Mouse (Mus musculus) retina, adult 2 months (tissue): ENCODE measurements around the gene Dpep2nb.
"Not testable (repeated sequence)": the region's sequence is repeated elsewhere in the genome, so short reads cannot be mapped to it uniquely, and the experiment has no call there.

Experiments
- DNase-seq: peaks from one replicate; pipeline ENCODE4 v3.0.0-alpha.2; 2012; ENCODE audit warnings: low read depth, low spot score

The Dpep2nb gene

DNA sequence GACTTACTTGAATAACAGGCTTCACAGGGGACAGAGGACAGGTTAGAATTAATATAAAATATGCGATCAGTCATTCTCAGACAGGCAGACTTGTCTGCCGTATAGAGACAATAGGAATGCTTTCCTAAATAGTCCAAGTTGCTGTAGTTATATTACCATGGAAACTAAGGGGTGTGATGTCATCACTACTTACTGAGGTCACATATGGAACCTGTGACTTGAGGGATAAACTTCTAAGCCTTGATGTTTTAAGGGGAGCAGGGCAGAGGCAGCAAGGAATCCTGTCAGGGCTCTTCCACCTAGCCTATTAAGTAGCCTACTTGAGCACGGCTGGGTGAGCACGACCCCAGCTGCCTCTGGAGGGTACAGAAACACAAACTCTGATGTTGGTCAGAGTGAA is at the start of gene Dpep2nb:
Dpep2nb (minus strand) TSS at position 101 of the 400 bp plus-strand sequence.
- DNase-seq: no peak

DNA sequence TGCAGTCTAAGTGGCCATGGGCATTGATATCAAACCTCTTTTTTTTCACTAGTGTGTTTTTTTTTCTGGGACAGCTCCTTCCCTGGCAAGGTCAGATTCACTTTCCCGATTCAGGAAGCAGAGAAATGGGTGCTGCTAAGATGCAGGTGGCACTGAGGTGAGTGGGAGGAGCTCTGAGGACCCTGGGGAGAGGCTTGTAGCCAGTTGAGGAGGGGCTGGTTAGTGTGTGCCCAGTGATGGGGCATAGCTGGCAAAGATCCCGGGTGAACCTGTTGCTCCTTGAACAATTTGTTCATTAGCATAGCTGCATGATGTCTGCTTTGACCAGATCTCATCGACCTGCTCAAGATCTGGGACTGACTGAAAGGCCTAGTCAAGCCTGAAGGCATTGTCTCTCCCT is 49.3 kb upstream of the Dpep2nb start:
- DNase-seq: no peak

DNA sequence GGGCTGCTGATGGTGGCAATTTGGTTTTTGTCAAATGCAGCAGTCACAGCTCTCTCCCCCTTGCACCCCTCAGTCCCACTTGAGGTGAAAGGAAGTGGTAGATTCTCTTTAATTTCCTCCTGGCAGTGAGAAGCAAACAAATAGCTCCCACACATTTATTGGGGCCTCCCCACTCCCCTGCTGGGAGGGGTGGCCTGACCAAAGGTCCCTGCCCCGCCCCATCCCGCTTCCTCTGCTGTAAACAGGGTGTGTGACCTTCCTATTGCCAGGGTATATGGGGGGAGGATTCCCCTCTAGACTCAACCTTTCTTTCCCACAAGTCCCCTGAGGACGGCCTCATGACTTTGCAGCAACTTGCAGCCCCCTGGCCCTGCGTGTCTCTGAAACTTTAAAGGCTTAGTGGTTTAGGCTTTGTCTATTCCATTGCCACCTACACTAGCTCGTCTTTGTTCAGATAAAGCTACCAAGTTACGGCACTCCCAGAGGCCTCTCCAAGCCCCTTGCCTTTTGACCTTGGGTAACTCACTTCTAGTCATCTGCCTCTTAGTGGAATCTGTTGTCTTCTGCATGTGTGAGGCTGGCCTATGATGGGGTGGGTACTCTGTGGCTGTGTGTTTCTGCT is 48.5 kb upstream of the Dpep2nb start:
- DNase-seq: no peak

DNA sequence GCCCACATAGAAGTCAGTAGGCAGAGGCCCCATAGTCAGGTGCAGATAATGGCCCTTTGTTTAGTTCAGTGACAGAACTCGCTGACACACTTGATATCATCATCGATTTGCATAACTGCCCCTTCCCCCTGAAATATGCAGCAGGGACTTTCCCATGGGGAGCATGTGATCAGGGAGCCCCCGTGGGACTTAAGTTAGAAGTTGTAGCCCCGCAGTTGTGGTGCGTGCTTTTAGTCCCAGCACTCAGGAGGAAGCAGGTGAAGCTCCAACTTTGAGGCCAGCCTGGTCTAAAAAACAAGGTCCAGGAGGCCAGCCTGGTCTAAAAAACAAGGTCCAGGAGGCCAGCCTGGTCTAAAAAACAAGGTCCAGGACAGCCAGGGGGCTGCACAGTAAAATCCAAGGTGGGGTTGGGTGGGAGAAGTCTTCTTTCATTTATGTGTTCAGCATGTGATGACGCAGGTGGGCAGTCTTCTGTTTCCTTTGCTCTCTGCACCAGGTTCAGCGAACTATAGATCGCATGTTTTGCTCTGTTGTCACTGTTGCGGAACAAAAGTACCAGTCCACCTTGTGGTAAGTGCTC is 46.8 kb upstream of the Dpep2nb start:
- DNase-seq: no peak

DNA sequence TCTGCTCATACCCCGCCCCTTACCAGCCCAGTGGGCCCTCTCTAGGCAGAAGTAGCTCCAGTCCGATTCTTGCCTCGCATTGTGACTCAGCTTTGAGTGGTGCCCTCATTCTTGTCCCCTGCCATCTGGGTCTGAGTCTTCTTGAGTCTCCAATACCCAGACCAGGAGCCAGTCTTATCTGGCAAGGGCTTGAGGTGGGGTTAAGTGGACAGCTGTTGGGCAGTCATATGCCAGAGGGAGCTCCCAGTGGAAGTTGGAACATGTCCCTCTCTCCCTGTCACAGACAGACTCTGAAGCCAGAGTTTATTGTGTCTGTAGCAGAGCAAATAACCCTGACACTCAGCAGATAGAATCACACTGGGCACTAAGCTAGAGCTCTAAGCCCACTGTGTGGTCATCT is 45.3 kb upstream of the Dpep2nb start:
- no peak for DNase-seq

DNA sequence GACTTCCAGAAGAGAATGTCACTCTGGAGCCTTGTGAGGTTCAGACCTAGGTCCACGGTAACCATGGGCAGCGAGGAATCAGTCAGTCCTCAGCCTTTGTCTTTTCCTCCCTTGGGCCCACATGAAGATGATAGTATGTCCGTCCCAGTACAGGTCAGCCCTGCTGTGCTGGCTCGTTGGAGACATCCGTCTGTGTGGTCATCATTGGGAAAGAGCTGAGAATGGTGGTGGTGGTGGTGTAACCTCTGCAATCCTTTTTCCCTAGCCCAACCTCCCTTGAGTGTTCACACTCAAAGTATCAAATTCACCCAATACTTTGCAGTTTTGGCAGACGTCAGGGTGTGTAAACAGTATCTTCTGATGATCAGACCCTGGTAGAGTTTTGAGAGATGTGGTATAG is 44.1 kb upstream of the Dpep2nb start:
- no peak for DNase-seq

DNA sequence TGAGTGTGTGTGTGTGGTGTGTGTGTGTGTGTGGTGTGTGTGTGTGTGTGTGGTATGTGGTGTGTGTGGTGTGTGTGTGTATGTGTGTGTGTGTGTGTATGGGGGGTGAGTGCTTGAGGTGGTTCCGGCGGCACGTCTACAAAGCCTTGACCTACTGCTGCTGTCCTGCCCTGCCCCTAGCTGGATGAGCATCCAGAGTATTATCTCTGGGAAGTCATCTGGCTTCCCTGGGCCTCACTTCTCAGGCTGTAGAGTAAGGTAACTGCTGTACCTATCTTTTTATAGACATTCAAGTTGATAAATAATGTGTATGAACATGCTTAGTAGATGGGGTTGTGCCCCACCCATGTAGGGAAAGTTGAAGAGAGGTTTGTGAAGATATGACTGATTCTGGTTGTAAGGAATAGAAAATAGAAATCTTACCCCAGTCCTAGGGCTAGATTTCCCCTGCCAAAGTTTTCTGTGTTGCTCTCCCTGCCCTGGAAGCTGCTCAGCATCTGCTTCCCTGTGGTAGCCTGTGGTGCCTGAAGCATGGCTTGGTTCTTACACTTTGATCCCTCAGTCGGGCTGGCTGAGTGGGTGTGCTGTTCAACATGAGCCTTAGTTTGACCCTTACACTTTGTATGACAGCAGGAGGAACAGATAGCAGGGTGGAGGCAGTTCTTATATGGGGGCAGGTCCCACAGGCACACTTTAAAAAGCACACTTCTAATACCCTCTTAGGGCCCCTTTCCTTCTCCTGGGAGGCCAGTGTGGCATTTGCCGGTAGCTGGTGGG is 42.3 kb upstream of the Dpep2nb start:
- DNase-seq: no peak

DNA sequence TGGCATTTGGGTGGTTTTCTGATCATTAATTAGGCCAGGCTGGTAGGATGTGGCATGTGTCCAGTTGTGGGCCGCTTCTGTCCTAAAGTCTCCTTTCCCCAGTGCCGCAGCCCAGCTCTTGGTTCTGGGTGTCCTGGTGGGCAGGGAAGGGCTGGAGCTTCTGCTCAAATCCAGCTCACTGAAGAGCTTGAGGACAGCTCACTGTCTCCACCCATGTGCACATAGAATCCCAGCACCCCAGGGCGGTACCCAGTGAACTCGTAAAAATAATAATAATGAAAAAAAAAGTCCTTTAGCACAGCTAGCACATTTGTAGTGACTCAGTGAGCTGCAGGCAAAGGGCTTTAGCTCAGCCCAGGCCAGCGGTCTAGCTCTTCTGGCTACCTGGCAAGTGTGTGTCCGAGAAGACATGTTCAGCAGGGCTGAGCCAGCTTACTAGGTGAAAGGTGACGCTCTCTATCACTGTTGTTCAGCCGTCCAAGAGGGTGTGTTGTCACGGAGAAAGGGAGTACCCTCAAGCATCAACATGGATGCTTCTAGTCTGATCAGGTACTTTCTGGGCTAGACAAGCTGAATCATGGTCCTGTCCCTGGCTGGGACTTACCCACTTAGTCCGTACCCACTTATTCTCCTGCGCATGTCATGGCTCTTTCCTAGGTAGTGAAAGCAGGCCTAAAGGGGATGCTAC is 41.2 kb upstream of the Dpep2nb start:
- DNase-seq: no peak

DNA sequence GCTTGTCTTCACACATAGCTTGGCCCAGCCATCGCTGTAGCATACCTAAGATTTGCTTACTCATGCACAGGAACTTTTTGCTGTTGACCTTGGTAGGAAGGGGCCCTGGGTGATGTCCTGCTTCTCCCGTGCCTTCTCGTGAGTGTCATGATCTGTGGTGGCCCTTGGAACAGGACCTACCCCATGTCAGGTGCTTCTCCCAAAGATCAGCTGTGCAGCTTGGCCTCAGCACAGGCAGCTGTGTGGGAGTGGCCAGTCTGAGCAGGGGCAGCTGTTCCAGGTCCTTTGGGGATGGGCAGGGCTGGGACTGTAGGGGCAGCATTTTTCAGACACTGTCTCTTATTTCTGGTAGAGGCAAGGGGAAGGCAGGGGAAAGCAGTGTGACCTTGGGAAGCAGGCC is 38.4 kb upstream of the Dpep2nb start:
- DNase-seq: no peak

DNA sequence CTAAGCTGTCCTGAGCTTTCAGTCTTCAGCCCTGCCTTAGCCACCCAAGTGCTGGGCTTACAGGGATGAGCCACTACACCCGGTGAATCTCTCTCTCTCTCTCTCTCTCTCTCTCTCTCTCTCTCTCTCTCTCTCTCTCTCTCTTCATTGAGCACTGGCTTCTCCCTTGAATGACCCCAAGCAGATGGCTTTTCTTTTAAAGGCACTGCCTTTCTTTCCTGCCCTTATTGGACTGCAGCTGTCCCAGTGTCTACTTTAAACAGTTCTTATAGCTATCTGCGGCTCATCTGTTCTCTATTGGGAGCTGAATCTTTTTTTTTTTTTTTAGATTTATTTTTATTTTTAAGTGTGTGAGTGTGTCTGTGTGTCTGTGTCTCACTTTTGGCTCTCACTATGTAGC is 37.3 kb upstream of the Dpep2nb start:
- no peak for DNase-seq

DNA sequence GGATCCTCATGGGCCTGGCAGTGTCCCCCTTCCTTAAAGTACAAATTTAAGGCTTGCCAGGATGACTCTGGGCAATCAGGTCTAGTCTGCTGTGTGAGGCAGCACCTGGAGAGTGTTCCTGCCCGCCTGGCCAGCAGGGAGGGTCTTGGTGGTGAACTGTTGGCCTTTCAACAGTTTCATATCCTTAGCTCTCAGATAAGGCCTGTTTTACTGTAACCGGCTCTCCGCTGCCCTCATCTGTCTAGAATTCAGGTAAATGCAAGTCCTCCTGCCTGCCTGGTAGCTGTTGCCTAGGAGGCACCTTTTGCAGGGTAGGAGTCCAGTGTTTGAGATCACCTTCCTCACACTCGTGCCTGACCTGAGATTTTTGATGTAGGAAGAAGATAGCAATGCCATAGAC is 34.4 kb upstream of the Dpep2nb start:
- no peak for DNase-seq

DNA sequence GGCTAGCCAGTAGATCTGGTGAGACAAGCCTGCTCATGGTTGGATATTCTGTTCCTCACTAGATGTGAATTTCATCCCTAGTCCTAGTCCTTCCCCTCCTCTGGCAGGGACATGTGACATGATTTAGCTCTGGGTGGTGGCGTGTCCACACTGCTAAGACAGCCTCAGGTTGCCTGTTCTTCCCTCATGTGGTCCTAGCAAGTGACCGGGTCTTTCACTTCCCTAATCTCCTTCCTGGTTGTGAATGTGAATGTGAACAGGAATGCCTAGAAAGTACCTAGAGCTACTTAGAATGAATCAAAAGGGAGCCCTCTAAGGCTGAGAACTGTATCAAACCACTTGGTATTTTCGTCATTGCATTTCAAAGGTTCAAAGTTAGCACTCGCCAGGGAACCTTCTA is 33.8 kb upstream of the Dpep2nb start:
- DNase-seq: no peak

DNA sequence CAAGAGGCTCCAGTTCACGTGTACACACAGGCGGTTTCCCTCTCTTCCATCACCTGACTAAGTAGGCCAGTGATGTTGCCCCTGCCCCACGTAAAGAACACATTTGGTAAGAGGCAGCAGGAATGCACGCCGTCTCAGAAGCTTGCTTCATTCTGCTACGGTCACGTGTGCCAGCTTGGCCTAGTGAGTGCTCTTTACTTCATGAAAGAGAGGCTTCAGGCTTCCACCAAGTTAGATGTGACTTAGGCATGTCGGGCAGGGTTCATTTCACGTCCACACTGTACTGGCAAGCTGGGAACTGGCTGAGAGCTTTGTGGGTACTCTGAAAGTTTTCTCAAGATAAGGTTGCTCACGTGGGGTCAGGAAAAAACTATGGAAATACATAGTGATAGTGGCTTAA is 32.9 kb upstream of the Dpep2nb start:
- DNase-seq: no peak

DNA sequence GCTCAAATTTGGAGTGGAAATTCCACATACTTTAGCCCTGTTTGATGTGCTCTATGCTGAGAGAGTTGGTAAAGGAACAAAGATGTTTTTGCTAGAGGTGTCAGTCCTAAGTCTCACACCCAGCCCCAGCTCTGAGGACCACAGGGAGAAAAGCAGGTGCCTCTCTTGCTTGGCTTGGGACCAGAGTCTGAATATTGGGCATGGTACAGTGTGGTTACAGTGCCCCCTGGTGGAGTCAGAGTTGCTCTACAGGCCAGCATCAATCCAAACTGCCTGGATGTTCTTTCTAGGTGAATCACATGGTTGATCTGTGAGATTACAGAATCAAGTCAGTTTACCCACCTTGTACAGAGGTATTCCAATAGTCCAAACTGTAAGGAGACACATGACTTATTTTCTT is 16.7 kb upstream of the Dpep2nb start:
- DNase-seq: peak; percentile 64

DNA sequence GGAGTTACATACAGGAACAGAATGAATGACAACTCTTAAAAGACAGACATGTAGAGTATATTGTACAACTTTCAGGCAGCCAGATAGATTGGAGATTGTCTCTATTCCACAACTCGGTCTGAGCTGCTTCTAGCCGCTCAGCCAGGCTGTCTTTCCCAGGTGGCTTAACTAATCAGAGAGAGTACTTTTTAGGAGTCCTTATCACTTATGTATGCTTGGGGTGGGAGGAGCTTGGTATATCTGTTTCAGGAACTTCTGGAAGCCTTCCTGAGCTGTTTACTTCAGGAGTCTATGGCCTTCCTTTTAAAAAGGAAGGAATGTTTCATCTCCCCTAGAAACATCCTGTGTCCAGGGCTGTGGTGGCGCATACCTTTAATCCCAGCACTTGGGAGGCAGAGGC is 12.3 kb upstream of the Dpep2nb start:
- DNase-seq: no peak

DNA sequence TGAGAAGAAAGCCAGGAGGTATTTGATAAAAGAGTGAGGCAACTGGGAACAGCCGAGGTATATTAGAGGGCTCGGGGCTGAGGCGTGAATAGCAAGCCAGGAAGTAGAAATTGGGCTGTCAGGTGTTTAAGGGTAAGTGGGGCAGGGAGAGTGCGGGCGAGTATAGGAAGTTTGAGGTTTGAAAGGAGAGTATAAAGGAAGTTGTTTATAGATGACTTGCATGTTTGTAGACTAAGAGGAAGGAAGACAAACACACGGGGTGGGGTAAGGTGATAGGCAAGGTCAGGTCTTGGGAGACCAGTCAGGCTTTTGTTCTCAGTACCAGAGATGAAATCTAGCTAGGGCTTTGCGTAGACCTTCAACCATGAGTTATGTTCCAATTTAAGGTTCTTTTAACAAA is 11.4 kb upstream of the Dpep2nb start:
- DNase-seq: no peak

DNA sequence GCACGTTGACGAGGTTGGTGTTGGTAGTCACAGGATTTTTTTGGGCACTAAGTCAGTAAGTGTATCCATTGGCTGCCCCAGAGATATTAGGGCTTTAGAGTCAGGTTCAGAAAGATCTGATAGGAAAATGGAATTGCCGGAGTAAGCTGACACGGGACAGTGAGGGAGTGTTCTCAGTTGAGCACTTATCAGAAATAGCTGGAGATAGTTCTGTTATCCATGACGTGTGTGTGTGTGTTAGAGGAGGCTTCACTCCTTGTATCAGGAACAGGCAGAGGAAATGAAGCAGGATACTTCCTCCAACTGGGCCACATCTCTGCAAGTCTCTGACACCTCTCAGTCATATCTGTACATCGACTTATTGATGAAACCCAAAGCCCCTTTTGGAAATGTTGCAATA is 10.5 kb upstream of the Dpep2nb start:
- DNase-seq: no peak

DNA sequence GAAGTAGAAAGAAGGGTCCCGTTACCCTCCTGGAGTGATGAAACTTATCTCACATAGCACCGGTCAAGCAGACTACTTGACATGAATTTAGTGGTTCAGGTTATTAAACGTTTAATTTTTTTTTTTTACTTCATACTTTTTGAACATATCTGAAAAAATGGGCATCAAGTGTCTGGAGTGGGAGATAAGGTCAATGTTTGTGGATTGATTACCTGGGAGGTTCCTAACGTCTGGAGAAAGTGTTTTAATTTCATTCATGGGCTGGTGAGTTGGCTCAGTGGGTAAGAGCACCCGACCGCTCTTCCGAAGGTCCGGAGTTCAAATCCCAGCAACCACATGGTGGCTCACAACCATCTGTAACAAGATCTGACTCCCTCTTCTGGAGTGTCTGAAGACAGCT is 6.4 kb upstream of the Dpep2nb start:
- not testable (repeated sequence) for DNase-seq

DNA sequence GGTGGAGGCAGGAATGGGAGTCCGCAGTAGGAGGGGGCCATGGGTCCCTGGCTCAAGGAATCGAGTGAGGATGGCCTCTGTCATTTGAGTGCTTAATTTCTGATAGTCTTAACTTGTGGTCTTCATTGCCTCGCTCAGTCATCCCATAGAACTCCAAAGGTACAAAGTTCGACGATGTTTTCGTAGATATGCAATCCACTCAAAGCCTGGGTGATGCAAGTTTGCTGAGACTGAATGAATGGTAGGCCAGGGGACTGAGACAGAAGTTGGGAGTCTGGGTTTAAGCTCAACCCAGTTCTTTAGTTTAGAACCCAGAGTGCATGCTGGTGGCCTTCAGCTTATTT is 5.8 kb upstream of the Dpep2nb start, which contains the start of gene Ddx28:
Ddx28 (minus strand) TSS at position 240 of the 344 bp plus-strand sequence.
- DNase-seq: no peak

DNA sequence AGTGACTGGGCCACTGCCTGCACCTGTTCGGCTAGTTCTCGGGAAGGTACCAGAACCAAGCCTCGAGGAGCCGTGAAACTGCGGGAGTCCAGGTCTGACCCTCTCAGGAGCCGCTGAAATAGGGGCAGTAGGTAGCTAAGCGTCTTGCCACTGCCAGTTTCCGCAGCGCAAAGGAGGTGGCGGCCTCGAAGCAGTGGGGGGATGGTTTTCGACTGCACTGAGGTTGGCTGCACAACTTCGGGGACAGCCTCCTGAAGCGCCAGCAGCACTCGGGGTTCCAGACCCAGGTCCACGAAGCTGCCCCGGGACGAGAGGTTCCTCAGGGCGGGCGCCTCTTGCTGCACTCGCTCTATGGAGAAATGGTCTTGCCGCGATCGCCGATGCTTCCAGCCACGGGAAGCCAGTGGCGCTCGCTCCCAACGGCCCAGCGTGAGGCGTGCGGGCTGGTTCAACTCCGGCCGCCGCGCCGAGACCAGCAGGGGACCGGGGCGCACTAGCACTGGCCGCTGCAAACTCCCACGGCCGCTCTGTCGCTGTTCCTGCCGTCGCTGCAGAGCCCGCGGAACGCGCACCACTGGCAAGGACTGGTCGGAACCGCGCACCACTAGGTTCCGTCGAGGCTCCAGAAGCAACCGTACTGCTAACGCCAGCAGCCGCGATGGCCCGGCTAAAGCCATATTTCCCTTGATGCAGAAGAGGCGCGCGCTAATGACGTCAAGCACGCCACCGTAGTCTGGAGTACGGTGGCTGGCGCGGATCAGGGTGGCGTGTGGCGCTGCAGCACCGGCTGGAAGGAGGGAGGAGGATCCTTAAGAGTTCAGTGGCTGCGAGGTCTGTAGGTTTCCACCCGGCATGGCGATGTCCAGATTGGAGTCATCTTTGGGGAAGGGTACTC is 5.2 kb upstream of the Dpep2nb start:
- peak; percentile 90 for DNase-seq

DNA sequence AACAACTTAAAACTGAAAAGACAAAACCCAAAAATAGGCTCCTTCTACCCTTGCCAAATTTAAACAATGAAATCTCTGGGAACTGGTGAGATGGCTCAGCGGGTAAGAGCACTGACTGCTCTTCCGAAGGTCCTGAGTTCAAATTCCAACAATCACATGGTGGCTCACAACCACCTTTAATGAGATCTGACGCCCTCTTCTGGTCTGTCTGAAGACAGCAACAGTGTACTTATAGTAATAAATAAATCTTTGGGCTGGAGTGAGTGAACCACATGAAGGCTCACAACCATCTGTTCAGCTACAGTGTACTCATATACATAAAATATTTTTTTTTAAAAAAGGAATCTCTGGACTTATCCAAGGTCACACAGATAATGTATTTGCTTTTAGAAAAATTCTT is 2.1 kb upstream of the Dpep2nb start:
- DNase-seq: not testable (repeated sequence)

DNA sequence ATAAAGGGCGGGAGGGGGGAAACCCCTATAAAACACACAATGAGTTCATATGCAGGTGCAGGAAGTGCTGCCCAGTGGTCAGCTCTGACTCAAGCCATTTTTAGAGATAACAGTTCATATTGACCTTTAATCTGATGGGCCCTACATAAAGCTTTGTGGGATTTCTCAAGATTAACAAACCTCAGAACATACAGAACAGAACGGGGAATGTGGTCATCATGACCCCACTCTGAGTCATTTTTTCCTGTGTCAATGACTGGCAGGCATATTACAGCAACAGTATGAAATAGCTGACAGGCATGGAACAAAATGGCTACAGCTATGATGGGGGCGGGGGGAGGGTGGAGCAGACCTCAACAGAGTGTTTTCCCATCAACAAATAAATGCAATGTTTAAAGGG is 1.4 kb upstream of the Dpep2nb start:
- DNase-seq: no peak
